Mouse (Mus musculus) cerebellum, adult (tissue): ENCODE measurements around the gene Tmem170b.

Experiments used
- ATAC-seq: cut with Nextera tagmentation; 2 replicates; pipeline ENCODE4 v1.9.2; 2017; ENCODE audit warnings: mild to moderate bottlenecking, moderate library complexity, mixed read lengths; ENCODE audit not compliant: insufficient number of reproducible peaks, low FRiP score, low TSS enrichment

Tmem170b gene

DNA sequence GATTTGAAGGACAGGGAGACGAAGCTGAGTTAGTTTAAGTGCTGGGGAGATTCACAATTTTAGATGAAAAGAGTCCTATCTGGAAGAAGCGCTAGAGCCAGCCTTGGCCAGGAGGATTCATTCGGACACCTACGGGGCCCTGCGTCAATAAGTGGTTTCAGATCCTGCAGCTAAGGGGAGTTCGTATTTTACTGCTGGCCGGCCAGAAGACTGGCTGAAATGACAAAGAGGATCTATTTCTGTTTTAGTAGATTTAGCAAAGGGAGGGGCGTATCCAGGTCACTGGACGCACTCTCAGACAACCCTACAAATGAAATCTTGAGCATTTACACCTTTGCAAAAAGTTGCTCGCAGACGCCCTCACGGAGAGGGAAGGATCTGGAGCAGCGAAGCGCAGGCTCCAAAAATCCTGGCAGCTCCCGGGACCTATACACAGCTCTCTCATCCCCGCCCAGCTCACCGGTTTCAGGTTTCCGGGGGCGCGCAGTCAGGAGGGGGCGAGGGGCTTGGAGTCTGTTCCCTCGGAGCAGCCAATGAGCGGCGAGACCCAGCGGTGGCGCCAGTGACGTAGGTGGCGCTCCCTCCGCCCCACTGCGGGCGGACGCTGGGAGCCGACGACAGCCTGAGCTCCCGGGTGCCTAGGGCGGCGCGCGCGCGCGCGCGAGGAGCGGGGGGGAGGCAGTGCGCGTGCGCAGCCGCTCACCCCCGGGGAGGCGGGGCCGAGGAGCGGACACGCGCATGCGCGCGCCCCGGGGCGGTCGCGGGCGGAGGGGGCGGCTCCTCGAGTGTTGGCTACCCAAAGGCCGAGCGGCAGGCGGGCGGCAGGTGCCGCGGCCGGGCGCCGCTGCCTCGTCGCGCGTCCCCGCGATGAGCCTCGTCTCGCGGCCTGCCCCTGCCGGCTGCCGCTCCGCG is at the start of gene Tmem170b:
Gene Tmem170b (plus strand): TSS at position 809 of the 912 bp plus-strand sequence.
- ATAC-seq, result peak; percentile 95

DNA sequence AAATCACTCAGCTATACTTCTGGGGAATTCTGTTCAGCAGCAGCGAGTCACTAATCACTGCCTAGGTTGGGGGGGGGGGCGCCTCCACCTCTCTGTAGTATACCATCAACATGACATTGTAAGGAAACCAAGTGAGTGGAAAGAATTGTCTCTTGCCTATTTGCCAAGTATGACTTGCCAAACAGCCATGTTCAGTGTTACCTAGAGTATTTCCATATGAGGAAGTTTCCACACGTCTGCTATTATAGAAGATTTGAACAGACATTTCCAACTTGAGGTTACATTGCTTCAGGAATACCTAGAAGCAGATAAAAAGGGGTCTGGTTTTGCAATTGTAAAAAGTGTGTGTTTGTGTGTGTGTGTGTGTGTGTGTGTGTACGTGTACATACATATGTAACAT is 44.7 kb upstream of the Tmem170b start:
- ATAC-seq, result no peak

DNA sequence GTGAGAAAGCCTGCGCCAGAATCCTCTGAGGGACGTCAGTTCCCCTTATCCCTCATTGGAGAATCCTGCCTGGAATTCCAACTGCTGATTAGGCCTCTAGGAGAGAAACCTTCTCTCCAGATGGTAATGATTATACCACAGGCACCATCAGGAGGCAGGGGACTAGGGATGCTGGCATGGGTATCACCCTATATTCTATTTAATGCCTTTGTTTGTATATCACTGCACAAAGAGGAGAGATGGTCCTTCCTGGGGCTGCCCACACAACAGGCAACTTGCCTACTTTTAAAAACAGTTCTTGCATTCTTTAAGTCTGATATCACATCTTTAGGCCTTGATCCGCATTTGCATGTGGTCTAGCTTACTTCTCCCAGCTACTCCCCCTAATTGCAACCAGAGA is 37.3 kb upstream of the Tmem170b start:
- ATAC-seq, result no peak

DNA sequence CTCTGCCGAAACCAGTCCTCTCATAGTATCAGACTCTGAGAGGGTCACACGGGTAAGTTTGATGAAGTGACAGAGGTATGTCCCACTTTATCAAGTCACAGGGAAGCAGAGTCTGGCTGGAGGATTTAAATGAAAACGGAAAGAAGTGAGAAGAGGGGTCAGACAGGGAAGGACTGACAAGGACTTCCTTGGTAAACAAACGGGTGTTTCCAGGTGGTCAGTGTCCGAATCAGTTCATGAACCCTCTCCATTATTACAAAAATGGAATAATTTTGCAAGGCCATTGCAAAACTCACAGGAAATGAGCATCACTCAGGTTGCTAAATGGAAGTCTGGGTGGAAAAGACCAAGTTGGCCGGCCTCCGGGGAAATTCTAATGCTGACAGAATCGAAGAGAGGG is 36.8 kb upstream of the Tmem170b start:
- ATAC-seq, result no peak

DNA sequence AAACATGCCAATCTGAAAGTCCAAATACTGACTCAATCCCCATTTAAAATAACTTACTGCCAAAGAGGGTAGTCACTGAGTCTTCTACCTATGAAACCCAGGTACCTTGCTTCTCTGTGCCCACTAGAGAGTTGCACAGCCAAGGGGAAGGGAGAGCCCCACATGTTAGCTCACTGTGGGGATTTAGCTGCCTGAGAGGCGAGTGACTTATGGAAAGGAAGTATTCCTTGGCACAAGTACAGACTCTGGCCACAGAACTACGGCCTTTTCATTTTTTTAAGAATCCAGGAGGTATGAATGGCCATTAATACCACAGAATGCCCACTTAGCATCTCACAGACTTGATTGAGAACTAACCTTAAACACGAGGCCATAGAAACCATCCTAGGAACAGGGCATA is 35.9 kb upstream of the Tmem170b start:
- ATAC-seq, result no peak

DNA sequence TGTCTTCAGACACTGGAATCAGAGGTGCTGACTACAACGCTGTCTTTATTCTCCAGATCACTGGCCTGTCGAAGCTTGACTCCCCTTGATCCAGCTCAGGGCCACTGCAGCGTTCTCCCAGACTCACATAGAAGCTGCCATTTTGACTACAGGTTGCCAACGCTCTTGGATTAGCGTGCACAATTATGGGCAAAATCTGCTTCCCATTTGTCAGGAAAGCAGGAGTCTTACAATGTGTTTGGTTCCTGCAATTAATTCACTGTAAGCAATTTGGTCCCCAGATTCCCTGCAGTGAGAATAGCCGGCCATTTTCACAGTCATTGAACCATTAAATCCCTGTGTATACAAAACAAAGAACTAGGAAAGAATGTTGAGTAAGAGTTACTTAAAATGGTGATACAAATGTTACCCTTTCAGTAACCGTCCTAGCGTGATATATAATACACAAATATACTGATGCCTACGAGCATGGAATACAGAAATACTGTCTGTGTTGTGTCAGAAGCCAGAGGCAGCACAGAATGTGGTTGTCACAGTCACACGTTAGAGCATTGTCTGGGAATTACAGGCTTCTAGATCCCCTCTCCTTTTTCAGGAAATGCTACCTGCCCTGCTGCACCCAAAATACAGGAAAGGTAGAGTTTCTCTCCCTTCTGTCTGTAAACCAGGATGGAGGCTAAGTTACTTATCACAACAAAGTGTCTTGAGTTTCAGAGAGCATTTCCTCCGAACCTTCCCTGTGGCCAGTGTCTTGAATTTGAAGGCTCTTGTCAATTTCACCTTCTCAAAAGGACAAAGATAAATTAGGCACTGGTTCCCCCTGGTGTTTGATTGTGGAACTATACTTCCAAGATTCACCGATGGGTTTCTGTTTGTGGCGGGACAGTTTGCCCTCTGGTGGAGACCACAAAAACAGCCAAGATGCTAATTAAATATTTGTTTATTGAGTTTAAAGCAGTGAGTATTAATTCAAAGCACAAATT is 34.0 kb upstream of the Tmem170b start:
- peak; percentile 71 for ATAC-seq

DNA sequence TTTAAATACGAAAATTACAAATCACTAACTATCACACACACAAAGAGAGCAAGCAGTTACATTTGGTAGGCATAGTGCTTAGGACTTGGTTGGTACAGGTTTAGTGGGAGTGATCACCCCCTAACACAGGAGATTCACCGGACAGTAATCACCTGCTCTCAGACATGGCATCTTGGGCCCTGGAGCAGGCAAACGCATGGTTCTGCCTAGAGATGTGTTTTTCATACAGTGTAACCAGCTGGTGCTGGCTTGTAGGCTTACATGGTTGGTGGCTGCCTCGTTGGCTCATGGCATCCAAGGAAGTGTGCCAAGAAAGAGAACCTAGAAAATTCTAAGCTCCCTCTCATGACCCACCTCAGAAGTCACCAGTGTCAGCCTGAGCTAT is 33.4 kb upstream of the Tmem170b start:
- no peak for ATAC-seq

DNA sequence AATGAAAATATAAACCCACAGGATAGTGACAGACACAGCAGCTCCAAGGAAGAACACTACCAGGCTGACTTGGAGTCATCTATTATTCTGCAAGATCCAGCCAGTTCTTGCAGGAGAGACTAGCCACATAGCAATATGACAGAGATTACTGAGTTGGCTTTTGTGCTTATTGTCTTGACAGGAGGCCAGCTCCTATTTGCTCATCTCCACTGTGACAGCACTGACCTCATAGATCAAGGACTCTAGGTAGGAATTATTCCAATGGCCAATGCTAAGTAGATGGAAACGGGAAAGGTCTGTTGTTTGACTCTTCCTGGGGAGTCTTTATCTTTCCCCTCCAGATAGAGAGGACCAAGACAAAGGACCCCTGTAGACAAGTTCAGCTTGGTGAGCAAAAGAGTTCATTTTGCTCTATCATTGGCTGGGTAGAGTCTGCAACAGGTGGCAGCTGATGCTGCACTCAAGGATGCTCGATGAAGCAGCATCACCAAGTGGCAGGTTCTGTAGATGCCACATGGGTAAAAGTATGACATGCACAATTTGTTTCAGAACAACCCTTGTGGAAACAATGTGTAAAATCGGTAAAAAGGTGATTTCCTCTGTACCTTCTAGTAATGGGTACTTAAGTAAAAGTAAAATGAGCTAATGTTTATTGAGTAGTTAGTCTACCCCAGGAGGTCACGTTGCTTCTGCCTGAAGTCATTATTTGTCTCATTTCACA is 32.4 kb upstream of the Tmem170b start:
- ATAC-seq, result no peak

DNA sequence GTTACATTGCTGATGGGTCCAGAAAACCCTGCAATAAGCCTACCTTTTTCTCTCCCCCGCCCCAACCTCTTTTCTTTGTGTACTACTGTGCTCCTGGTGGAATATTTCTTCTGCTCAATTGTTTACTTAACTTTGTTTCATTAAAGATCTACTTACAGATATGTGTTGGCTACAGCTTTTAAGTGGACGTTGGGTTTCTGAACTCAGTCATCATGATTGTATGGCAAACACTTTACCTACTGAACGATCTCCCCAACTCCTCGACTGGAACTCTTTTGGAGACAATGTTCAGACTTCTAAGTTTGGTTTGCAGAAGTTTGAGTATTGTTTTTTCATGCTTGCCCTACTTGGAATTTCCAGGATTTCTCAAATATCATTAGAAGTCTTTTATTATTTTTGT is 24.6 kb upstream of the Tmem170b start:
- no peak for ATAC-seq

DNA sequence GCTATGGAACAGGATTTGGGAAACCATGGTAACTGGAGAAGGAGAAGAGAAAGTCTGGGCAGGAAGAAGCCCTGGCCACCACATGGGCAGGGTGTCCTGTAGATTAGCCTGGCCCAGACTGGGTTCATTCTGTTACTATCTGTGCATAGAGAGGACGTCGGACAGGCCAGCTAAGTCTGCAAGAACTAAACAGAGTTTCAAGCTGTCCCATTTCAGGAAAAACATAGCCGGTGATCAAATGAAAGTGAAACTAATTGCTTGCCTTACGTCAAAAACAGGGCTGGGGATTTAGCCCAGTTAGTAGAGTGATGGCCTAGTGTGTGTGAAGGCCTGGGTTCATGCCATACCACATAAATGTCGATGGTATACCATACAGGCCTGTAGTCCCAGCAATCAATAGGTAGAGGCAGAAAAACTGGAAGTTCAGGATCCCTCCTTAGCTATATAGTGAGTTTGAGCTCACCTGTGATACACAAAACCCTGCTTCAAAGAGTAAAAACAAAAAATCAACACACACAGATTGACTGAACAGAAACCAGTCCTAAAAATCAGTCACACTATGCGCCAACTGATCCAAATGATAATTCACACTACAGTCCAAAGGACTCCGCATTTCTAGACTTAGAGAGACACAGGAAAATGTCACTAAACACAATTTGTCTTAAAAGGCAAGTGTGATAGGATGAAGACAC is 21.9 kb upstream of the Tmem170b start:
- no peak for ATAC-seq

DNA sequence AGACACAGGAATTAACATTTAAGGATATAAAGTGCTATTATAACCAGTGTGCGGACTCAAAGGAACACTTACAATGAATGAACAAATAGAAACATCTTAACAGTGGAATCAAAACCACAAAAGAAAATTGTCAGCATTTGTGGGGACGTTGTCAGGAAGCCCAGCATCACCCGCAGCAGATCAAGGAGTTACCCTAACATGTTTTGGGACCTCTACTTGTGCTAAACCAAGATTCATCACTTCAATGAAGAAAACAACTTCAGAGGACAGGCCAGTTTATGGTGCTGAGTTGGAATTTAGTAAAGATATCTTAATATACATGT is 21.4 kb upstream of the Tmem170b start:
- ATAC-seq, result no peak

DNA sequence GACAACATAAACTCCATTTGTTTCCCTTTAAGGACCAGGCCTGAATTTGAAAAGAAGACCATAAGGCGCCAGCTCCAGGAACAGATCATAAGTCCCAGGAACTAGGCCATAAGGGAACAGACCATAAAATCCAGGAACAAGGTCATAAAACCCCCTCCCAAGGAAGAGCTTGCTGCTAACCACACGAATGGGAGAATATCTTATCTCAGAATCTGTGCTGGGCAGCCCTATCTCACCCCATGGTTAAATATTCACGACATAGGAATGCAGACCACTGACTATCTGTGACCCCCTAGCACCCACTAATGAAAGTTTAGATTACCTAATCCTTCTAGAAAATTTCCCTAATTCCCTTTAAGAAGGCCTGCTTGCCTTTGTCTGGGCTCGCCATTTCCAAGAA is 20.8 kb upstream of the Tmem170b start:
- ATAC-seq, result no peak

DNA sequence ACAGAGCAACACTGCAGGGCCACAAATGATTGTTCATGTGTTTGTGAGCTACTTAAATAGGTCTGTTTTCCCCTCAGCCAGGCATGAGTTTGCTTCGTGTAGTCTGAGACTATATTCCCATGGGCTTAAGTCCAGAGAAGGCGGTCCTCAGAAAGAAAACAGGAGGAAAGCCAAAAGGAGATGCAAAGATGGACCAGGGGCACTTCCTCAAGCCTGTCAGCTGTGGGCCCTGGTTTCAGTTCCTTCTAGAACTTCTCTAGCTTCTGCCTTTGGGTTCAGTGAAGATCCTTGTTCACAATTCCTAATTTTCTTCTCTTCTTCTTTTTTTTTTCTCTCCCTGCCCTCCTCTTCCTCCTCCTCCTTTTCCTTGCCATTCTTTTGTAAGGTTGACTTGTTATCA is 9.0 kb upstream of the Tmem170b start:
- no peak for ATAC-seq

DNA sequence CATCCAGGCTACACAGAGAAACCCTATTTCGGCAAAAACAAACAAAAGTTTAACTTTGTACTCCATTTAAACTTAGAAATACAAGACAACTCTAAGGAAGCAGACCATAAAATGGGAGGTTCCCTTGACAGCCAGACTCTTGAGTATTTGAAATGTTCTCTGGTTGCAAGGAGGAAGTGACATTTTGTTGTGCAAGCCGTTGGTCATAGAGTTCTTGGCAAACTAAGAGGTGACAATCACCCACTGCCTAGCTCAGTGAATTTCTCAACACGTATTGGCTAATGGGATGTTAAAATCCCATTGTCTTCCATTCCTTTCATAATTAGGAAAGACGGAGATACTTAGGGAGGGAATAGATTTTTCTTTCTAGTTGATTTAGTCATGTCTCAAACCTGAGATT is 5.7 kb upstream of the Tmem170b start:
- ATAC-seq, result no peak

DNA sequence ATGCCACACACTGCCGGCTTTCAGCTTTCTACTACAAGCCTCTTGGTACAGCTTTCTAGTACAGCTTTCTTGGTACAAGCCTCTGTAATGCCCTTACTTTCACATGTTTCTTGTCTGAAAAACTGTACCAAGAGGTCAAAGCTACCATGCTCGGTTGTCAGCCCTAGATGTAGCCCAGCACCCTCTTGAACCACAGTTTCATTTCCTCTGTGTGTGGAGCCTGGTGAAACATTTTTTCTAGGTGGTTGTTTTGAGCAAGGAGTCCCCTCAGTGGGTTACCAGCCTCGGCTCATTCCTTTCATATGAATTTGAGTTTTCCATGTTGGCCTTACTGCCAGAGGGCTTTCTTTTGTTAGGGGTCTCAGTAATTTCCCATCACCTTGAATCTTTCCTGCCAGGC is 4.7 kb upstream of the Tmem170b start:
- ATAC-seq, result no peak

DNA sequence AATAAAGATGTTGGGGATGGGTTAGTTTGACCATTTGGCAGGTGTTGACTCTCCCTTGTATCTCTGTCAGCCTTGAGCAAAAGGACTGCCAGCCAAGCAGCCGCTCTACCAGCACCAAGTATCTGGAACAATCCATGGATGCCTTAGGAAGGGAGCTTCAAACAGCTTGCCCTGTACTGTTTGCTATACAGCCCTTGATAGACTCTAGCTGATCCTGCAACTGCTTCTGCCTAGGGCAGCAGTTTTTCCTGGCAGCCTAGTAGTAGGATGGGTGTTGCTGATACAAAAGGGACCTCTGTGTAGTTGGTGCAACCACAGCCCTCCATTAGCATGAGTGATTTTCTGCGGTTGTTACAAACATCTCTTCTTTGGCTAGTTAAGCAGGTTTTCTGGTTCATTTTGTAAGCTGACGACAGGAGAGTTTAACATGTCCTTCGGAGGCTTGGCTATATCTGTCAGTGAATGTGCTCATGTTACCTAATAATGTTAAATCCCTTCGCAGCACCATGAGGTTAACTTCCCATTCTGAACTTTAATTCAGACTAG is 1.7 kb upstream of the Tmem170b start:
- ATAC-seq, result no peak

DNA sequence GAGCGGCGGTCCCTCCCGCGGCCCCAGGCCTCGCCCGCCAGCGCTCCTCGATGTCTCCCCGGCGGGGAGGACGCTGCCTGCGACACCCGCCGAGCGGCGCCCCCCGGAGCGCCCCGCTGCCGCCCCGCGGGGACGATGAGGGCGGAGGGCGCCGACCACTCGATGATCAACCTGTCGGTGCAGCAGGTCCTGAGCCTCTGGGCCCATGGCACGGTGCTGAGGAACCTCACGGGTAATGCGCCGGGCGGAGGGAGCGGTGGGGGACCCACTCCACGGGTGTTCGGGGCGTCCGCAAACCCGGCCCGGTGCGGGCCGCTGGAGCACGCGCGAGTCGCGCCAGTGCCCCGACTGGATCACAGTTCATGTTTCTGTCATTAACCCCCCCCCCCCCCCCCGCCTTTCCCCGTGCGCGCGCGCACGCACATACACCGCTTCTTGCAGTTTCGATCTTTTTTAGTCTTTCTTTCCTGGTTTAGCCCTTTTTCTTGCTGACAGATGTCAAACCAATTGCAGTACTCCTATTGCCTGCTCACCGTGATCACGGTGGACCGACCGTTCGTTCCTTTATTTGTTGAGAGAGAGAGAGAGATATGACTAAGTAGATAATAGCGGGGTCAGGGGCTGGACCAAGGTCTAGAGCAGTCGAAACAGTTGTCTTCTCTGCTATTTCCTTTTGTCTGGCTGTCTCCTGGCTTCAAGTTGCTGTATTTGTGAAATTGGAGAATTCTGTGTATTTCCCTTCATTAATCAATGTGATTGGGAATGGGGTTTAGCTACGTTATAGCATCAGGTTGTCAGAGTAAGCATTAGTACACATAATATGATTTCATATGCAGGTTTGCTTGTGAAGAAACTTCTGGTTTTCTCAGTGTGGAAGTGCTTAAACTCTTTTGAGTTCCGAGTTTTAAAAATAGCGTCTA is 634 bp downstream of the Tmem170b start:
- peak; percentile 43 for ATAC-seq

DNA sequence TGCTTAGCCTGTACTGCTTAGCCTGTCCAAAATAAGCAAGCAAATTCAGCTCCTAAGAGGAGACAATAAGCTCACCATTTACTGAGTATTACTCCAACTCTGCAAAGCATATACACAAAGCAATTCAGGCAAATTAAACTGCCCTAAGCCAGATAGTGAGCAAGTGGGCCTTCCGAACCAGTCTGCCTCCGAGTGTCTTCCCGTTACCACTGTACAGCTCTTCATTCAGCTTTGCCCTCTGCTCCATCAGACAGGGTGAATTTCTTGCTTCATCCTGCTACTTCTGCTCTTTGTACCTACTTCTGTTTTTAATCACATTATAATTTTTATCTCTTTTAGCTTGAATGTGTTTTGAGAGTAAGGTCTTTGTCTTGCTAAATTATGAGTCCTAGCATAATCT is 1.9 kb downstream of the Tmem170b start:
- ATAC-seq, result no peak

DNA sequence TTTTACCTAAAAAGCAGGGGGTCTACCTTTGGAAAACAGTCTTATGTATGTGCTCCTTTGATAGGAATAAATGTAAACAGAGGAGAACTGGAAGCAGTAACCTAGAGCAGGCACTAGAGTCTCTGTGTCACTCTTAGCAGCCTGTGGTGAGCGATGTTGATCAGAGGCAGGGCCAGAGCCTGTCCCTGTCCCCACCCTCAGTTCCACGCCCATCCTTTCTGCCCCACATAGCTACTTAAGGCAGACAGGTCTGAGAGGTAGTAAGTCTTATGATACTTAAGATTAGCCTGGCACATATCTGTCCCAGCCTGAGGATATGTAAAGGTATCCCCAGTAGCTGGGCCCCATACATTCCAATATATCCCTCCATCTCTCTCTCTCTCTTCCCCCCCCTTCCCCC is 2.9 kb downstream of the Tmem170b start:
- ATAC-seq, result no peak
